Mouse (Mus musculus) liver, embryonic 15.5 days (tissue): ENCODE measurements around the gene Amotl1. TPM values are rescaled to one million over a fixed set of nuclear protein-coding genes. Genes with fewer than 3 reads are reported as not detected.

ENCODE experiments used
- ATAC-seq: fragments of 200-750 bp; cut with Nextera tagmentation; 2 replicates; pipeline ENCODE4 v1.8.0; 2017; ENCODE audit warnings: moderate number of reproducible peaks, mild to moderate bottlenecking, moderate library complexity; ENCODE audit not compliant: insufficient read depth
- H3K27ac ChIP-seq: fragments of 300-500 bp; sonication (generic); replicated peaks from 2 replicates; pipeline ENCODE4 v1.5.1; 2015; ENCODE audit warnings: mild to moderate bottlenecking, inconsistent platforms
- H3K27me3 ChIP-seq: fragments of 300-500 bp; sonication (generic); 2 replicates; pipeline ENCODE4 v1.6.1; 2015; ENCODE audit warnings: mild to moderate bottlenecking, inconsistent platforms
- H3K36me3 ChIP-seq: fragments of 300-500 bp; sonication (generic); replicated peaks from 2 replicates; pipeline ENCODE4 v1.6.1; 2015; ENCODE audit warnings: moderate library complexity, mild to moderate bottlenecking, inconsistent platforms
- H3K4me1 ChIP-seq: fragments of 300-500 bp; sonication (generic); replicated peaks from 2 replicates; pipeline ENCODE4 v1.6.1; 2015; ENCODE audit warnings: inconsistent platforms
- H3K4me2 ChIP-seq: fragments of 300-500 bp; sonication (generic); 2 replicates; pipeline ENCODE4 v1.6.1; 2015; ENCODE audit warnings: moderate library complexity, mild to moderate bottlenecking, inconsistent platforms
- H3K4me3 ChIP-seq: fragments of 300-500 bp; sonication (generic); replicated peaks from 2 replicates; pipeline ENCODE4 v1.5.1; 2015; ENCODE audit warnings: mild to moderate bottlenecking, inconsistent platforms
- H3K9ac ChIP-seq: fragments of 300-500 bp; sonication (generic); 2 replicates; pipeline ENCODE4 v1.6.1; 2015; ENCODE audit warnings: moderate library complexity, mild to moderate bottlenecking, inconsistent platforms
- H3K9me3 ChIP-seq: fragments of 300-500 bp; sonication (generic); replicated peaks from 2 replicates; pipeline ENCODE4 v1.6.1; 2016; ENCODE audit warnings: inconsistent platforms
- WGBS: fragments of 180-500 bp; shearing (Covaris S2); methylation state at CpG from one replicate; pipeline ENCODE4 v1.1.7; 2015; ENCODE audit warnings: mixed read lengths; ENCODE audit not compliant: insufficient replicate concordance; 5-methylcytosine and 5-hydroxymethylcytosine counted together
- polyA plus RNA-seq: library from polyadenylated mRNA; unstranded; fragments of >200 nt; fragmentation: Nextera tagmentation; extraction: Ambion mirVana; gene quantifications from 2 replicates; pipeline ENCODE4 v1.2.1, GENCODE M21; 2015

The Amotl1 gene
- polyA plus RNA-seq, 1 experiment from 2014 or later: 1.8 TPM

DNA sequence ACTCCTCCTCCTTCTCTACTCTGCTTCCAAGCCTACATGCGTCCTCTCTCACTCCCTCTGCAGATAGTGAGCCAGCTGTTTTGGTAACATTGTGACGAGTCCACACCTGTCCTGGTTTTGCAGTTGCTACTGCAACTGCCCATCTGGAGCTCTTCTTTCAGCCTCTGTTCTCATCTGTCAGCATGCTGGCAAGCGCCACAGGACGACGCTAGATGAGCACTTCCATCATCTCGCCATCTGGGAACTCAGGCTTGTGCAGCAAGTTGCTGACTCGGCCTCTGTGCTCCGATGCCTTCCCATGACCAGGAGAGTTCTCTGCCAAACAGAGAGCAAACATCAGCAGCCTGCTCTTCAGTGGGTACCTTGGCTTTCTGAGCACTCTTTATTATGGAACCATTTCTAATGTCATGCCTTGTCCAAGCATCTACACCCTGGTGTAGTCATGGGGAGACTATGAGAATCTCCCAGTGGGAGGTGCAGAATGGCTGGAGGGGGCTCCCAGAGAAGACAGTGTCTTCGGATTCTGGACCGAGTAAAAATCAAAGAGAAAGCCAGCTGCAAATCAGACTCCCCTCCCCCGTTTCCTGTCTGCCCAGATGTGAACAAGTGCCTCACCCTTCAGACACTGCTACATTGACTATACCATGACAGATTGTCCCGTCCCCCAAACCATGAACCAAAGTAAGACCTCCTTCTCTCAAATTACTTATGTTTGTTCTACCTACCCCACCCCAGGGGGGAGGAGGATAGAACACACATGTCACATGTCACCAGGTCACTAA is 97.1 kb downstream of the Amotl1 start:
- no peaks in the 10 kb centered on the region for H3K4me1 ChIP-seq
- H3K27ac ChIP-seq: no peak overlapping the region
- H3K9me3 ChIP-seq: no peaks in the 10 kb centered on the region
- H3K4me2 ChIP-seq: no peak overlapping the region
- no peak overlapping the region for H3K9ac ChIP-seq
- 51% methylated on average over 12 of the region's 12 CpGs for WGBS
- no peak overlapping the region for H3K4me3 ChIP-seq
- H3K27me3 ChIP-seq: no peaks in the 10 kb centered on the region
- ATAC-seq: no peak
- H3K36me3 ChIP-seq: 0 out of 2 replicates have a peak, but pooled peaks cover 3% of the 10 kb centered on the region

DNA sequence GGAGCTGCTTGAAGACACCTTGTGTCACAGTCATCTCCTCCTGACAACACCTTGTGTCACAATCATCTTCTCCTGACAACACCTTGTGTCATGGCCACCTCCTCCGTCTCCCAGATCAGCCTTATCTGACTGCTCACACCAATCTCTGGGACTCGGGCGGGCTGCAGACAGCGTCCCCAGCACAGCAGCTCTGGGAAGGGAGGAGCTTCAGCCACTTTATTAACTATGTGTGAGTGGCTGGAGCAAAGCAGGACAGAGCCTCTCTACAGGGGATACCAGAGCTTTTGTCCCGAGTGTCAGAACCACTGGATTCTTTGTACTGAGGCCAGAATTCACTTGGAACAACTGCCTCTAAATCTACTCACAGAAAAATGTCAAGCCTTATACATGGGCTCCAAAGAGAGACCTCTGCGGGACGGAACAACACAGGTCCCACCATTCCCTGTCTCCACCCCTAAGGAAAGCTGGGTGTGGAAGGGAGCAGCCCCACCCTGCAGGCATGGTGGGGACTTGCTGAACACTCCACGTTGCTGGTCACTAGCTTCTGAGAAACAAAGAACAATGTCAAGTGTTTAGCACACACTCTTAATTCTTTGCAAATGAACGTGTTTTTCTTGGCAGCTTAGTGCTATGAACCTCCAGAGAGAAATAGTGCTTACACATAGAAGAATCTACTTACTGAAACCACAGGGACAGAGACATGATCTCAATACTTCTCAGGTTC is 100.7 kb downstream of the Amotl1 start:
- 44% methylated on average over 9 of the region's 9 CpGs for WGBS
- Histone ChIP-seq H3K4me3 (no peak overlapping the region), H3K27ac (no peak overlapping the region), H3K36me3 (no peaks in the 10 kb centered on the region), H3K9ac (no peak overlapping the region), H3K9me3 (no peaks in the 10 kb centered on the region), H3K4me2 (no peak overlapping the region), H3K27me3 (no peaks in the 10 kb centered on the region), H3K4me1 (no peaks in the 10 kb centered on the region)
- no peak for ATAC-seq

DNA sequence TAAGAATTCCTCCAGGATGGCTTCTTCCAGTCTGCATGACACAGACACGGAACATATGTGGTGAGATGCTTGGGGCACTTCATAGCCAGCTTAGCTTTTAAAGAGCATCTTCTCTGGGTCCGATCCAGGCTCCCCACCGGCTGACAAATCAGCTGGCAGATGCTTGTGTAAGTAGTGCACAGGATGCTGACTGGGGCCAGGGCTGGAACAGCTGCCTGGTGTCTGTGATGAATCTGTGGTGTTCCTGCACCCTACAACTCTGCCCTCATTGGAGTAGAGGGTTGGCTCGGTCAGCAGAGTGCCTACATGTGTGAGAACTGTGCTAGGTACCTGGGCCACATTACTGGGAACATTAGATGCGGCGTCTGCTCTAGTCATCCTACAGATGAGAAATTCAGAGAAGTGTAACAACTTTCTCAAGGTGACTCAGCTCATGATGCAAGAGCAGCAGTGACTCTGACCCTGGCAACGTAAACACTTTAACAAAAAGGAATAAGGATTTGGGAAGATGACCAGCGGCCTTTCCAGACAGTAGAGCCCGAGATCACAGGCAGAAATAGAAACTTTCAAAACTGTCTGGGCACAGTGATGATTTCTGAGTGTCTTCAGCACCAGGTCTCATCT is 109.9 kb downstream of the Amotl1 start:
- Histone ChIP-seq H3K27me3 (no peaks in the 10 kb centered on the region), H3K9me3 (no peaks in the 10 kb centered on the region), H3K4me2 (no peak overlapping the region), H3K36me3 (no peaks in the 10 kb centered on the region), H3K4me3 (no peak overlapping the region), H3K4me1 (no peaks in the 10 kb centered on the region), H3K27ac (no peak overlapping the region), H3K9ac (no peak overlapping the region)
- WGBS: 60% methylated on average over 9 of the region's 9 CpGs
- no peak for ATAC-seq

DNA sequence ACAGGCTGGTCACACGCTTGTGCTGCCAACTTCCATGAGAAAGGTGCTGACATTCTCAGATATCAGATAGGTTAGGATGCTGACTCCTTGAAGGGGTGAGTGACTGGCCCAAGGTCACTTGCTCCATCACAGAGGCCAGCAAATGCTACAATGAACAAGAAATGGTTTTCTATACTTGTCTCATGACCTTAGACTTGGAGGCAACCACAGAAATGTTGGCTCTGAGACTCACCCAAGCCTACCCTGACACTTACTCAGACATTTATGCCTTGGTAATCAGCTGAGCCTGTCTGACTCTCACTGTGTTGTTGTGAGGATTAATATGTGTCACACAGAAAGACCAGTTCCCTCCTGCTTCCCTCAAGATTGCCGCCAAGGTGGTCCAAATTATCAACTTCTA is 111.2 kb downstream of the Amotl1 start:
- WGBS: 58% methylated on average over 2 of the region's 2 CpGs
- no peaks in the 10 kb centered on the region for H3K9me3 ChIP-seq
- no peaks in the 10 kb centered on the region for H3K36me3 ChIP-seq
- H3K4me2 ChIP-seq: no peak overlapping the region
- no peaks in the 10 kb centered on the region for H3K27me3 ChIP-seq
- no peak overlapping the region for H3K9ac ChIP-seq
- ATAC-seq: no peak
- no peaks in the 10 kb centered on the region for H3K4me1 ChIP-seq
- H3K4me3 ChIP-seq: no peak overlapping the region
- H3K27ac ChIP-seq: no peak overlapping the region

DNA sequence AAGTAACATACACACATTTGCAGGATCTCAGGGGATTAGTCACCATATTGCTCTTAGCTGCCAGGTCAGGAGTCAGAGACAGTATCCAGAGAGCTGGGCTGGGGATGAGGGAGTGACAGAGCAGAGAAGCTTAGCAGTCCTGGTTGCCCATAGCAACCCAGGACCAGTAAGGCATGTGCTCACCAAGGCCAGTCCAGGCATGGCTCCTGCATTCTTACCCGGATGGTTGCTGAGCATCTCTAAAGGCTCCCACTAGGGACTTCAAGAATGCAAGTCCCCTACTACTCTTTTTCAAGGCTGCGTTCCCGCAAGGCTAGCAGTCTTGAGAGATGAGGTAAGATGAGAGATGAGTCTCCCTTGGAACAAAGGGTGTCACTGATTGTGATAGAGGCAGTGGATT is 112.6 kb downstream of the Amotl1 start:
- ATAC-seq: no peak
- WGBS: 66% methylated on average over 3 of the region's 3 CpGs

DNA sequence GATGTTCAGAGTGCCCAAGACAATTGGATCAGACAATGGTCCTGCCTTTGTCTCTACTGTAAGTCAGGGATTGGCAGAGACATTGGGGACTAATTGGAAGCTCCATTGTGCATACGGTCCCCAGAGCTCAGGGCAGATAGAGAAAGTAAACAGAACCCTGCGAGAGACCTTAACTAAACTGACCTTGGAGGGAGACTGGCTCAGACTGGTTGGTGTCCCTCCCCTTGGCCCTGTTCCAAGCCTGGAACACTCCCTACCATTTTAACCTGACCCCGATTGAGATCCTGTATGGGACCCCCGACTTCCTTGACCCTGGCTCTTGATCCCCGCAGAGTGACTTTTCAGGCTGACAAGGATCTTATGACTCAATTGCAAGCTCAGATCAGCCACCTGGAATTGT is 114.9 kb downstream of the Amotl1 start:
- Histone ChIP-seq H3K9ac (no peak overlapping the region), H3K36me3 (no peaks in the 10 kb centered on the region), H3K27ac (no peak overlapping the region), H3K4me2 (no peak overlapping the region), H3K4me3 (no peak overlapping the region), H3K9me3 (no peaks in the 10 kb centered on the region), H3K4me1 (no peaks in the 10 kb centered on the region), H3K27me3 (no peaks in the 10 kb centered on the region)
- ATAC-seq: no peak
- WGBS: 52% methylated on average over 5 of the region's 5 CpGs

More for the DNA sequence above, 112.6 kb downstream of the Amotl1 start:
- H3K27me3 ChIP-seq: no peaks in the 10 kb centered on the region
- H3K9ac ChIP-seq: no peak overlapping the region
- no peaks in the 10 kb centered on the region for H3K36me3 ChIP-seq
- no peaks in the 10 kb centered on the region for H3K9me3 ChIP-seq
- no peak overlapping the region for H3K27ac ChIP-seq
- no peak overlapping the region for H3K4me2 ChIP-seq
- H3K4me3 ChIP-seq: no peak overlapping the region
- H3K4me1 ChIP-seq: no peaks in the 10 kb centered on the region

DNA sequence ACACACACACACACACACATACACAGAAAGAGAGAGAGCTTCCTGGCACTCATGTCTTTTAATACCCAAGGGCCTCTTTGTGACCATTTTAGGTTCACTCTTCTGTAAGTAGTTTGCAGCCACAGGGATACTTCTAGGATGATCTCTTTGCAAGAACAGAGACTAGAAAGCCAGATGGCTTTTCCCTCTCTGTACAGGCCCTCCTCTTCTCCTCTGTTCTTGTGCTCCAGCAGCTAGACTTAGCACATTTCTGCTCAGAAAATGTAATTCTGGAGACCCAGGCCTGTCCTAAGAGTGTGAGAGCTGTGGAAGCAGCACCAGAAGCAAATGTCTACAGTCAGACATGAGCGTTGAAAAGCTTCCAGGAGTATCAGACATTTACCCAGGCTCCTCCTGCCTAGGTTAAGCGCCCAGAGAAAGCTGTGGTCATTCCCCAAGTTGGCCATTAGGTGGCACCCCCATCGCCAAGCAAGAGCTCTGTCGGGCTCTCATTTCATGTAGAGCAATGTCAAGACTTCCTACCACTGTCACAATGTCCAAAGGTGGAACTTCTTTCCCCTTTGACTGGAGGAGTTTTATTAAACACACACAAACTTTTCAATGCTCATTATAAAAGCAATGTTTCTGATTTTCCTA is 121.3 kb downstream of the Amotl1 start:
- H3K36me3 ChIP-seq: no peaks in the 10 kb centered on the region
- no peak overlapping the region for H3K27ac ChIP-seq
- no peak for ATAC-seq
- WGBS: 5% methylated on average over 4 of the region's 4 CpGs
- no peaks in the 10 kb centered on the region for H3K27me3 ChIP-seq
- no peak overlapping the region for H3K4me2 ChIP-seq
- H3K4me1 ChIP-seq: no peaks in the 10 kb centered on the region
- H3K9me3 ChIP-seq: no peaks in the 10 kb centered on the region
- H3K4me3 ChIP-seq: no peak overlapping the region
- H3K9ac ChIP-seq: no peak overlapping the region

DNA sequence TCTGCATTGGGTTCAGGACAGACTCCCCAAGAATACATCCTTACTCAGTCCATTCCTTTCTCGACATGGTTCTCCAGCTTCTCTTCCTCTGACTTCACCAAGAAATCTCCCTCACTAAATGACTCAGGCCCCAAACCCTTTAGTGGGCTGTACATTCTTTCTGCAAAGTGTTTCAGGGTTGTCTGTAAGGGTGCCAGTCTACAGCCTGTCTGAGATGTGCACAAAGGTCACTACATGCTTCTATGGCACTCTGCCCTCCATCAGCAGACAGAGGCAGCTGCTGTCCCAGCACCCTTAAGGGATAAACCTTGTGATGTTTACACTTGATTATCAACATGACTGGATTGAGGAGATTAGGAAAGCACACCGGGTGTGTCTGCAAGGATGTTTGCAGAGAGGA is 123.2 kb downstream of the Amotl1 start:
- Histone ChIP-seq H3K4me2 (no peak overlapping the region), H3K4me3 (no peak overlapping the region), H3K9me3 (no peaks in the 10 kb centered on the region), H3K36me3 (no peaks in the 10 kb centered on the region), H3K27ac (no peak overlapping the region), H3K27me3 (no peaks in the 10 kb centered on the region), H3K4me1 (no peaks in the 10 kb centered on the region), H3K9ac (no peak overlapping the region)
- WGBS: 31% methylated on average over 2 of the region's 2 CpGs
- ATAC-seq: no peak

DNA sequence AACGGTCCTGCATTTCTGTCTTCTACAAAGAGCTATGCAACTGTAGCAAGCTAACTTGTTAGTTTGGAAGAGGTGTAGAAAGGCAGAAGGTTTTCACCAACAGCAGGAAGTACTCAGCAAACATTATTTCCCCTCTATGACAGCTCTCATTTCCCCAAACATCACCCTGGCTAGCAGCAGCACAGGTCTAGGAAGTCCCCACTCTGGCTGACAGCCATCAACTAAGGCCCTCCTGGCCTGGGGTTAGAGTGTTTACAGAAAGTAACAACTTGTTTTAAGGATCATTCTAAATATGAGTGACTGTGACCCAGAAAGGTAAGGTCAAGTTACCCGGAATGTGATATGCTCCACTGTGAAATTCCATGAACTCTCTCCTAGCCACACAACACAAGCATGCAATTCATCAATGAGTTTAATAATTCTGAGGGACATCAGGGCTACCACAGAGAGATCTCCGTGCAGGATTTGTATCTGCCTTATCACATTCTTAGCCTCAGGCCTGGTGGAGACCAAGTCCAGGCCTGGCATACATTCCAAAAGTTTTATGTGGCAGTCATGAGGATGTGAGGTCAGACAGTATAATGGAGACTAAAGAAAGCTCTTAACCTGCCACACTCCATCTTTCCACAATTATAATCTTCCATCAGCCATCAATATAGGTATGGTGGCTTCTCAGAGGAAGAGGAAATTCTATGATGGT is 123.7 kb downstream of the Amotl1 start:
- Histone ChIP-seq H3K9me3 (no peaks in the 10 kb centered on the region), H3K9ac (no peak overlapping the region), H3K4me3 (no peak overlapping the region), H3K4me1 (no peaks in the 10 kb centered on the region), H3K27ac (no peak overlapping the region), H3K27me3 (no peaks in the 10 kb centered on the region), H3K4me2 (no peak overlapping the region), H3K36me3 (no peaks in the 10 kb centered on the region)
- 38% methylated on average over 3 of the region's 3 CpGs for WGBS
- no peak for ATAC-seq

DNA sequence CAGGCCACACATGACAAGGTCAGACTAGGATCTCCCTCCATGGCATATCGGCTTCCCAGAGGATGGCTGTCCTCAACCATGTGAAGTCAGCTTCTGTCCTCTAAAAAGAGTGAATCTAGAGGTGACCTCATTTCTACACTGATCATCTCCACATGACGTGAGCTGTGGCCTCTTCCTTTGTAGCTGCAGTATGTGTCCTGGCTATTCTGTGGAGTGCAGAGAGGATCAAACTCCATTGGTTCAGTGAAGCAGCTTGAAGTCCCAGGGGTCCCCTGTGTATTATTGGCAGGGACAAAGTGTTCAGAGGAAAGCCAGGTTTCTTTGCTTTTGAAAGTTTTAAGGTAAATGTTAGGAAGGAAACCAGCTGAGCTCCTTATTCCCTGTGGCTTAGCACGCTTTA is 126.8 kb downstream of the Amotl1 start:
- no peak overlapping the region for H3K4me2 ChIP-seq
- WGBS: 66% methylated on average over 3 of the region's 3 CpGs
- H3K9me3 ChIP-seq: no peaks in the 10 kb centered on the region
- no peak overlapping the region for H3K4me3 ChIP-seq
- no peak overlapping the region for H3K9ac ChIP-seq
- no peak overlapping the region for H3K27ac ChIP-seq
- no peaks in the 10 kb centered on the region for H3K4me1 ChIP-seq
- H3K27me3 ChIP-seq: no peaks in the 10 kb centered on the region
- no peak for ATAC-seq
- no peaks in the 10 kb centered on the region for H3K36me3 ChIP-seq
